Mouse (Mus musculus) olfactory bulb, adult 2 months (tissue): ENCODE measurements around the gene Dnajc27.

Source experiments
- CTCF ChIP-seq: fragments of 200-500 bp; IDR thresholded peaks from 2 replicates; pipeline ENCODE4 v1.5.1; 2012; ENCODE audit warnings: low read depth, mild to moderate bottlenecking, low read length, moderate library complexity; ENCODE audit not compliant: insufficient read depth
- POLR2A ChIP-seq: fragments of 200-500 bp; IDR thresholded peaks from 2 replicates; pipeline ENCODE4 v1.6.1; 2012; ENCODE audit warnings: mild to moderate bottlenecking, low read depth, low read length, moderate library complexity; ENCODE audit not compliant: insufficient read depth

GRCm38 (mm10) chr12:4082132-4083001 lies at the start of gene Dnajc27:
- TF ChIP-seq CTCF (no peak), POLR2A (peak; percentile 93)
